Mouse (Mus musculus) c-Kit-positive CD71-positive TER-119-positive erythroid progenitor cells, embryonic 14.5 days (primary cell): ENCODE data around the gene Cdh18.
"Not testable (repeated sequence)": the region's sequence is repeated elsewhere in the genome, so short reads cannot be mapped to it uniquely, and the experiment has no call there.

Experiments
- DNase-seq: peaks from one replicate; pipeline ENCODE4 v3.0.0-alpha.2; 2013; ENCODE audit warnings: low spot score

Gene Cdh18

DNA sequence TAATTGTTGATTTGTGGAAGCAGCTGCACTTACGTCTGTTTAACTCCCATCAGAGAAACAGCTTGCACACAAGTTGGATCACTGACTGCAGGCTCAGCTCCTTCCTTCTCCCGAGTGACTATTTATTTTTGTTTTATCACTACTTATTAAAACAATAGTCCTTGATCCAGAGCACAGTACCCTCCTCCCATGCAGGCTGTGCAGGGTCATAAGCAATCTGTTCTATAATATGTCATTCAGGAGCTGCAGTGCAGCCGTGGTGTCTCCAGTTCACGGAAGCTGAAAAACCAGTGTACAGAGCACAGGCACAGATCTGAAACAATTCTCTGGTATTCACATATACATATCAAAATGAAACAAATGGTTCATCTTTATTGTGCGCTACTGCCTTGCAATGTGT lies 625.8 kb downstream of the Cdh18 start:
- DNase-seq, result no peak

- DNase-seq, result no peak
Measured at GRCm38 (mm10) chr15:23212068-23212467, 663.2 kb downstream of the Cdh18 start.

DNA sequence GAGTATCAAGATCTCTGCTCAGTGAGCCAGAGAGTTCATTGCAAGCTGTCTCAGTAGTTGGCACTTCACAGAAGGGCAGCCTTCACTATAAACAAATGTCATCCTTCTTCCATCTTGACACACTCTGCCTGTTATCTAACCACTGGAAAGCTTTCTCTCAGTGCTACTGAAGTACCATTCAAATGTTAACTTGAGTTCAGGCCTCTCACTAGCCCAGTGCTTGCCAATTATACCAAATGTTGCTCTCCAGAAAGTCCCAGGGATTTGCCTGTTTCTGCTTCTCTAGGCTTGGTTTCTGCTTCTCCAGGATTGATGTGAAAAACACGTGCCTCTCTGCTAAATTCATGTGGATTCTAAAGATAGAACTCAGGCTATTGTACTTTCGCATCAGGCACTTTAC lies 681.8 kb downstream of the Cdh18 start:
- DNase-seq, result no peak

DNA sequence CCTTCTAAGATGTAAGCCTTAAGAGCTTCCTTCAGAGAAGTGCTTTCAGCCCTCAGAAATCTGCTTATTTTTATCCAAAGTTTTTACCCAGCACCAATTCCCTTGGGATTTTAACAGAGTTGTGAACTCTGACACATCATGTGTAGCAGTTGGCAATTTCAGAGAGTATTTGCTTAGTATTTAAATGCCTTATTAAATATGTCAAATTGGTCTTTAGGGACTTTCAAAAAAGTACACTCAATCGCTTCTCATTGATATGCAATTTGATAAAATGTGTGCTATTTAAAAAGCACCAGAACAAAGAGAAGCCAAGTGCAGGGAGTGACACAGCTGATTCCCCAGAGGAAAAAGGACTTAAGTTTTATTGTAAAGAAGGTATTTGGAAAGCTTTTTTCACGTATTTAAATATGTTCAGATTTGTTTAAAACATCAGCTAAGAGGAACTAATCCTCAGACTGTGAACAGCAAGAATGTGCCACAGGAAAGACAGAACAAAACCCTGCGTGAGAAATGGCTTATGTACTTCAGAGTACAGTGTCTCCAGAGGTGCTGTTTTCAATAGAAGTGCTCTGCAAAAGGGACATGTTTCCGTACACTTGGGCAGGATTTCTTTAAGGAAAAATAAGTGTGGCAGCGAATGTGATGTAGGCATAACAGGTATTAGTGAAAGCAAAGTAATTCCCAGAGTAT lies 709.1 kb downstream of the Cdh18 start:
- no peak for DNase-seq

GRCm38 (mm10) chr15:23278421-23278820 lies 729.6 kb downstream of the Cdh18 start:
- DNase-seq, result no peak

DNA sequence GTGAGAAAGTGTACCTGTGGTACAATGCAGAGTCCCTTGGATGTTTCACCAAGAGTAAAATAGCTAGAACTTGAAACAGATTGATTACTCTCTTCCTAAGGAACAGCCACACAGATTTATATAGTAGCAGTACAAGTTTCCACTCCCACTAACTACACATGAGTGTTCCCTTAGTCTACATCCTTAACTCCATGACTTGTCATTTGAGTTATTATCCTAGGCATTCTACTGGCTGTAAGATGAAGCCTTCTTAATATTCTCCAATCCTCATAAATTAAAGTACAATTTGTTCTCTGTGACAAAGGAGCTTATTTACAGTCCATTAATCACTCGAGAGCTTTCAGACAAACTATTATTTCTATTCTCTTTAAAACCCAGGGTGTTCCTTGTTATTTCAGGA lies 756.2 kb downstream of the Cdh18 start:
- no peak for DNase-seq

DNA sequence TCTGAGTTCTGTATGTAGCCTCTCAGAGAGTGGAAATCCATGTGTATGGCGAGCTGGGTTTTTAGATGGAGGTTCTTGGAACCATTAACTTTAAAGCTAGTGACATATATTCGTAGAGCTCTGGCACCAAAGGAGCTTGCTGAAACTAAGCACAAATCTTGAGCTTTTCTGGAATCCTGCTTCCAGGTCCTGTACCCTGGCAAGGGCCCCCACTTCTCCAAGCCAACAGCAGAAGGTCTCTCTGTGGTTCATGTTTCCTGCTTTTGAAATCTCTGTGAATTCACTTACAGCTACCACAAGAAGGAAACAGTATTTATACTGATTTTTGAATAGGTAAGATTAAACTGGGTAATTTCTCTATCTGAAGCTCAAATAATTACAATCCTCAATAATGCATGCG lies 767.9 kb downstream of the Cdh18 start:
- DNase-seq, result no peak

GRCm38 (mm10) chr15:23317409-23317808 lies 768.6 kb downstream of the Cdh18 start:
- DNase-seq, result no peak

GRCm38 (mm10) chr15:23340338-23340737 lies 791.5 kb downstream of the Cdh18 start:
- not testable (repeated sequence) for DNase-seq

DNA sequence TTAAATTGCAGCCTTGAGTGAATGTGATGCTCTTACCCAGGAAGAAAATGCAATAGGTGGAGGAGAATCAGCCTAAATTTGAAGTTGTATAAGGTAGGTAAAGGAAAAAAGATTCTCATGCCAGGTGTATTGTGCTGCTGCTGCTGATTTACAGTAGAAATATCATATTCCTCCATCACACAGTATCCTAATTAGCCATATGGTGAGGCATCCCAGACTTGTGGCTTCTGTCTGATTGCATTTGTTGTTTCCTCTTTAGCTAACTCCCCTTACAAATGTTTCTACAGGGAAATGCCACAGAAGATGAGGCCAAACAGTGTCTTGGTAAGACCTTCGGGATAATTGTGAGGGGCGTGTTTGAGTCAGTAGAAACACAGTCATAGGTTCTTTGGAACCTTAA lies 802.3 kb downstream of the Cdh18 start:
- no peak for DNase-seq

DNA sequence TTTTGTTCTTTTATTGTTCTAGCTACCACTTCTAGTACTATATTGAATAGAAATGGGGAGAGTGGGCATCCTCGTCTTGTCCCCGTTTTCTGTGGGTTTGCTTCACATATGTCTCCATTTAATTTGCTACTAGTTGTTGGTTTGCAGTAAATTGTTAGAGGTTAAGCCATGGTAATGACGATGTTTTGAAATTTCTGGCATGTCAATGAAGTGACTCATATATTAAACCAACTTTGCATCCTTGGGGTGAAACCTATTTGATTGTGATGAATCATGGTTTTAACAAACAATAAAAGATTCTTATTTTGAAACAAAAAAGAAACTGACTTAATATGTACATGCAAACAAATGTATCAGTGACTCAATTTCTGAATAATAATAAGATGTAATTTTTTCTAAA lies 817.5 kb downstream of the Cdh18 start:
- DNase-seq, result no peak

GRCm38 (mm10) chr15:23367712-23368111 lies 818.9 kb downstream of the Cdh18 start:
- no peak for DNase-seq

DNA sequence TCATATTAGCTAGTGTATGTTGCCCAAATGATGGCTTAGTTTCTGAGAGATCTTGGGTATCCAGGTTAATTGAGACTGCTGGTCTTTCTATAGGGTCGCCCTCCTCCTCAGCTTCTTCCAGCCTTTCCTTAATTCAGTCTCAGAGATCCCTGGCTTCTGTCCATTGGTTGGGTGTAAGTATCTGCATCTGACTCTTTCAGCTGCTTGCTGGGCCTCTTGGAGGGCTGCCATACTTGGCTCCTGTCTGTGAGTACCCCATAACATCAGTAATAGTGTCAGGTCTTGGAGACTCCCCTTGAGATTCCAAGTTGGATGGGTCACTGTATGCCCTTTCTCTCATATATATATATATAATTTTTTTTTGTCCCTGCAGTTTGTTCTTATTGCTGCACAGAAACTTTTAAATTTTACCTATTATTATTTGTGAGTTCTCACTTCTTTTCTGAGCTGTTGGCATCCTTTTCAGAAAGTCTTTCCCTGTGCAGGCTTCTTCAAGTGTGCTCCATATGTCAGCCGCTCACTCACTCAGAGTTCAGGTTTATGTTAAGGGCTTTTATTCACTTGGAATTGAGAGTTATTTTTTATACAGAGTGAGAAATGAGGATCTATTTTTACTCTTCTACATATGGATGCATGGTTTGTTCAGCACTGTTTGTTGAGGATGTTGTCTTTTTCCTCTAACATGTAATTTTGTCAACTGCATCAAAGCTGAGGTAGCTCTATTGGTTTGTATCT lies 829.4 kb downstream of the Cdh18 start:
- DNase-seq, result no peak

- DNase-seq, result no peak
Measured at GRCm38 (mm10) chr15:23385816-23386215, 837.0 kb downstream of the Cdh18 start.

DNA sequence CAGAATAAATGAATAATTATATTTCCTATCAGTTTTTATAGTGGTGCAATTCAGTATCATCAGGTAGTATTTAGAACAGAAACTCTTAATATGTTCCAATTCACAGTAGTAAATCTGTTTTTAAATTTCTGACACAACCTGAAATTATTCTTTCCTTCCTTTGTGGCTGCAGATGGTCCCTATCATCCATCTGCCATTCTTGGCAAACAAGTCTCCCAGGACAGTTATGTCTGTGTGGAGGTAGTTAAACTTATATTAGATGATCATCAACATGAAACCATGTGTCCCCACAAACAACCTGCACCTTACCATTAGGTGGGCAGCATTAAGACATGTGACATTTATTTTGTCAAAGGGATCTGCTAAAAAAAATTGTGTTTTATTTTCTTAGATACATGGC lies 847.8 kb downstream of the Cdh18 start:
- DNase-seq, result no peak

DNA sequence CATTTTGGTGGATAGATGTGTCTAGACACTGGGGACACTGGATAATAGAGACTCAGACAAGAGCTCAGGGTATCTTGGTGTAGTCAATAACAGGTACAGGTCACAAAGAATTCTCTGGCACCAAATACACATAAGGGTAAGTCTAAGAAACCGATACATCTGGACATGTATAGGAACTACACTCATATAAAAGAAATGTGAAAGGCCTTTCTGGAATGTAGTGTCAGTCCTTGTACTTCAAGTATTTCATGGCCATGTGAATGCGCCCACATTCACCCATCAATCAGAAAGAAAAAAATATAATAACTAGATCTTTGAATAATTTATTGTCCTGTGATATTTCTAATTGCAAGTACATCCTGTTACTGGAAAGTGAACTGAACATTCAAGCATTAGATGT lies 855.0 kb downstream of the Cdh18 start:
- no peak for DNase-seq

DNA sequence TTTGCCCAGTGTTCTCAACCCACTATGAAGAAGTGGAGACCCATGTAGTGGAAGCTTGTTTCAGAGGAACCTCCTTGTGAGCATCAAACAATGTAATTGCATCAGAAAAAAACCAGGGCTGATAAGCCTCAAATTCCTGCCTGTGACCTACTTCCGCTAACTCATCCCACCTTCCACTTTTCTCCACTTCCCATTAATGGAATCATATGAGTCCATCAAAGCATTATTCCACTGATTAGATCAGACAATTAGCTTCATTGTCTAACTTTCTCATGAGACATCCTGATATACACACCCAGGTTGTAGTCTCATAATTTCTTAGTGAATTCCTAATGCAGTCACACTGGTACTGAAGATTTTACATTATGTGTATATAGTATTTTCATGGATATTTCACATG lies 859.4 kb downstream of the Cdh18 start:
- no peak for DNase-seq

GRCm38 (mm10) chr15:23416450-23417080 lies 867.7 kb downstream of the Cdh18 start:
- DNase-seq, result no peak

DNA sequence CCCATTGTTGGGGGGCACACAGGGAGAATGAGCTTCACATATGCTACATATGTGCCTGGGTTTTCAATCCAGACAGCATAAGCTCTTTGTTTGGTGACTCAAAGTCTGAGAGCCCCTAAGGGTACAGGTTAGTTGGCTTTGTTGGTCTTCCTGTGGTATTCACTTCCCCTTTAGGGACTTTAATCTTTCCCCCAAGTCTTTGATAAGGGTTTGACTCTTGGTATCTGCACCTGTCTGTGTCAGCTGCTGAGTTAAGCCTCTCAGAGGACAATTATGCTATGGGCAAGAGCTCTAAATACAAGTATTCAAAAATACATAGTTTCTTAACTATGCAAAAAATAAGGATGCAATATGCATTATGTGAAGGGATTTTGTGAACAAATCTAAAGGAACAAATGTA lies 869.3 kb downstream of the Cdh18 start:
- DNase-seq, result no peak

GRCm38 (mm10) chr15:23420010-23420409 lies 871.2 kb downstream of the Cdh18 start:
- DNase-seq, result no peak

- DNase-seq, result no peak
Measured at GRCm38 (mm10) chr15:23430021-23430420, 881.2 kb downstream of the Cdh18 start.

GRCm38 (mm10) chr15:23448542-23448941 lies 899.7 kb downstream of the Cdh18 start:
- no peak for DNase-seq

DNA sequence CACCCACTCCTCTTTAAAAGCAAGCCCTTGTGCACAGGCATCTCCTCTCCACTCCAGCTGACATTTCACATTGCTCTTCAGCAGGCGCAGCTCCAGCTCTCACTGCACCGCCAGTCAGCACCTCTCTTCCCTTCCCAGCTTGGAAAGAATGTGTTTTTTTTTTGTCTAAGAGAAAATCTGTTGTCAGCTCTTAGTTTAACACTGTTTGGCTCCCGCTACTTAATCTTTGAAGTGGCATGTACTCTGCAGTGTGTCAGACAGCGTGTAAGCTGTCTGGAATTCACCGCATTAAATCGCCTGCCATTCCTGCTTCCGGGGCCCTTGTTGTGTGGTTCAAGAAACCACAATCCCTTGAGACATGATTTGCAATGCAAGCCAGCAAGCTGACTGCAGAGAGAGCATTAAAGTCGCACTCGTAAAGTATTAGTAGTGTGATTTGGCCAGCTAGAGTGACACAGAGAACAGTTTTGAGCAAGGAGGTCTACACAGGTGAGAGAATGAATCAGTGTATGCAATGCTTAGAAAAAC lies 903.3 kb downstream of the Cdh18 start:
- DNase-seq, result no peak
